Mouse (Mus musculus): ENCODE measurements around the gene Atg16l2. TPM values are rescaled to one million over a fixed set of nuclear protein-coding genes. Genes with fewer than 3 reads are reported as not detected.

The Atg16l2 gene
- total RNA-seq, 2 experiments from 2014 or later = 5.7 to 7.3 TPM

DNA sequence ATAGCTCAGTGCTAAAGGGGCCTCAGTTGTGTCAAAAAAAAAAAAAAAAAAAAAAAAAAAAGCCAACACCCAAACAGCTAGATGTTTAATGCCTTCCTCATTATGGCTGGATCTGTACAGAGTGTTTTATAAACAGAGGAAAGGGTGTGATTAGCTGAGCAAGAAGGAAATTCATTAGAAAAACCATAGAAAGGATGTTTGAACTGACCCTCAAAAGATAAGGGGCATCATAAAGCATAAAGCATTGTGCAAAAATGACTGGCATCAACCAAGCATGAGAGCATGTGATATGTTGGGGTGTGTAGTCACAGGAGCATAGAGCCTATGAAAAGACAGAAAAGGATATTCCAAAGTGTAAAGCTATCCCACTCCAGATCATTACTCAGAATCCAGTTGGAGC is 43.6 kb downstream of the Atg16l2 start:
- intact Hi-C loops (cut with DNase I; ENCODE audit: low total_unique reads) = no loop called here
- DNase-seq = no peak

DNA sequence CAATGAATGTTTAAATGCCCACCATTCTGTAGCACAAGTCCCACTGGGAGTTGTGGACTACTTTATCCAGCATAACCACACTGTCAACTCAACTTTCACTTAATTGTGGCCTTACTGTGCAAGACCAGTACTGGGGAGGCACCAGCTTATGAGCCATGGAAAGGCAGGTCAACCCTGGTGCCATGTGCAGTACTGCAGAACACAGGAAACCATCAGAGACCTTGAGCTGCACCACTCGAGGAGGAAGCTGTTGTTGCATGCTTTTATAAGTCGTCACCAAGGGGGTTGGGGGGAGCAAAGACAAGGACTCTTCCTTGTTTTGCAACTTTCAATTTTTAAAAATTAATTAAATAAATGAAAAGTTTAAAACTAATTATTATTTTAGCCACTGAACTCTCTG is 49.0 kb downstream of the Atg16l2 start:
- intact Hi-C loops (cut with DNase I; ENCODE audit: low total_unique reads) = no loop called here

DNA sequence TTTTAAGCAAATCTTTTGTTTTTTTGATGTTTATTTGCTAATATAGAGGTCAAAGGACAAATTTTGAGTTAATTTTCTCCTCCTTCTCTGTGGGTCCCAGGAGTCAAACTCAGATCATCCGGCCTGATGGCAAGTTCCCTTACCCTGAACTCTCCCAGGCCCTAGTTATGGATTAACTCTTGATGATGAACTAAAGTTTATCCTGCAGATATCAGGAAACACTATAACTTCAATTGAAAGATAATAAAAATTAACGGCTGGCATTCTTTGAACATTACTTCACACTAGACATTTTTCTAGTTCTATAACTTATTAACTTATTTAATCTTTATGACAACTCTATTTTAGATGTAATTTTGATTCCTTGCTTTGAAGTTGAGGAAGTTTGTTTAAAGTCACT is 52.9 kb downstream of the Atg16l2 start:
- intact Hi-C loops (cut with DNase I; ENCODE audit: low total_unique reads) = no loop called here
- no peak for DNase-seq

More for the DNA sequence above, 49.0 kb downstream of the Atg16l2 start:
- no peak for DNase-seq

DNA sequence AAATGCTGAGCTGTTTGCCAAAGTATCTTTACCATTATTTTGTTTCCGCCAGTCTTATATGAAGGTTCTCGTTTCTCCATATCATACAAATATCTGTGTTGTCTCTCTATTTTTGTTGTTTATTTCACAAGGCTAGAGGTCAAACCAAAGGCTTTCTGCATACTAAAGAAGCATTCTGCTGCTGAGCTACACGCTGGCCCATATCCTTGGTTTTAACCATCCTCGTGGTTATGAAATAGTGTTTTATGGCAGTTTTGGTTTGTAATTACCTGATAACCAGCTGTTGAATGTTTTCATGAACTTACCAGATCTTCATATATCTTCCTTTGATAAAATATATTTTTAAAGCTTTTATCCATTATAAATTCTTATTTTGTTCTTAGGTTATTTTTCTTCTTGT is 53.3 kb downstream of the Atg16l2 start:
- intact Hi-C loops (cut with DNase I; ENCODE audit: low total_unique reads) = no loop called here
- DNase-seq = no peak

DNA sequence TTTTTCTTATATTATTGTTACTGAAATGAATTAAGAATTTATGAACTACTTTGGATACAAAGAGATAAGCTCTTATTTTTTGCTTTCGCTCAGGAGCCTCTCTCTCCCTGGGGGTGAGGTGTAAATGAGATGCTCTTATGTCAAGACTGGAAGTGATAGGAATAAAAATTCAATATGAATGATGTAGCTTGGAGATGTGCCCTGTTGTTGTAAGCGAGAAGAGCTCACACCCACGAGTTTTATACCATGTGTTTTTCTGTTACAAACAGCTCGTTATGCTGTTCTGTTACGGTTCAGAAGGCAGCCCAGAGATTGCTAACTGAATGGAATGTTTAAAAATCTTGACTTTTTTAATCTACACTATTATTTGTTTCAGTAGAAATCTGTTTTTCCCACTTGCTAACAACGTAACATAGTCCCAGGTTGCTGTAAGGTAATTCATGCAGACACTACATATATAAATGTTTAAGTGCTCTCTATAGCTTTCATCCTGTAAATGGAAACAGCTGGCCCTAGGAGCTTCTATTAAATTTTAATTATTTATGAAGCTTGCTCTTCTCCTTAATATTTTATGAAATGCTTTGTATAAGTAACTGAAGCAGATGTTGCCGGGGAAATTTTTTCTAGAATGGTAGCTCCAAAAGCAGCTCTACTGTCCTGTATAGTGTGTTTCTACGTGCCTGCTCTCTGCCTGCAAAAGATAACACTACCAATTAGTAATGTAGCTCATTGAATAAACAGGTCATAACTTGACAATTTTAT is 65.2 kb downstream of the Atg16l2 start:
- intact Hi-C loops (cut with DNase I; ENCODE audit: low total_unique reads) = no loop called here
- DNase-seq = no peak

DNA sequence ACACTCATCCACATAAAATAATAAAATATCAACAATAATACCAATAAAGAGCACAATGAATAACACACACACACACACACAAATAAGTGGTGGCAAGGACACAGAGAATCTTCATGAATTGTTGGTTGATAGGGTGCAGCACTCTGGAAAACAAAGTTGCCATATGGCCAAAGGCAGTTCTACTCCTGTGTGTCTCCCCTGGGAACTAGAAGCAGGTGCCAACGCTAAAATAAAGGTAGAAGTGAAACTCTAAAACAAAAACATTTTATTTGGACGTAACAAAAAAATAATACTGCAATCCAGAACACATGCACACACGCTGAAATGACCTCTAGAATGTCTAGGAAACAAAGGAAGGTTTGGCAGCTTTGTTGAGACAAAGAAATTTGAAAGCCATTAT is 69.3 kb downstream of the Atg16l2 start:
- intact Hi-C loops (cut with DNase I; ENCODE audit: low total_unique reads) = no loop called here
- DNase-seq = no peak

DNA sequence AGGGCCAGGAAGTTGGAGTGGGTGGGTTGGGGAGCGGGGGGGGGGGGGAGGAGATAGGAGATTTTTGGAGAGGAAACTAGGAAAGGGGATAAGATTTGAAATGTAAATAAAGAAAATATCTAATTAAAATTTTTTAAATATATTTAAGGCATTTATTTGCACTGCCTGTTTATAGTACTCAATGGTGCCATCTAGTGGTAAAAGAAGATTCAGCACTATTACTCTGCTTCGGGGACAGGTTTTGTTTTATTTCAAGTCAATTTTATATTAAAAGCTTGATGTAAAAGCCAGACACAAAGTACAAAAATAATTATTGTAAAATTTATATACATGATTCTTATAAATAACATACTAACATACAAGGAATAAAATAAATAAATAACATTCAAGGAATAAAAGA is 70.6 kb downstream of the Atg16l2 start:
- intact Hi-C loops (cut with DNase I; ENCODE audit: low total_unique reads) = loop anchor here (2.0 kb wide), 1 partner anchor 171 kb away; no protein-coding TSS in a partner anchor
- DNase-seq = no peak

DNA sequence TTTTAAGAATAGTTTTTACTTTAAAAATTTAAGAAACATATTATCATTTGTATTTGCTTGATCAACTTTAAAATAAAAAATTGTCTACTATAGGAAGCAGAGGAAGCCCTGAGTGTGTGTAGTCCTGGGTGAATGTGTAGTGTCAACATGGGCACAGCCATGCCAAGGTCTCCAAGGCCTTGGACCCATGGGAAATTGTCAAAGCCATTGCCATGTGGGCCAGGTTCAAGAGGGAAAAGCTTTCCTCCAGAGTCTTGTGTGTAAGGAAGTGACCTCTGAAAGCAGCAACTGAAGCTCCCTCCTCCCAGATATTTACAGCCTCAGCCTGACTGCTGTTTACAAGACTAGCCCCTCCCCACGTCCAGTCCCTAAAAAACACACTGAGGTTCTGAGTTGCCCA is 72.7 kb downstream of the Atg16l2 start:
- intact Hi-C loops (cut with DNase I; ENCODE audit: low total_unique reads) = loop anchor here (5.0 kb wide), 1 partner anchor 122 kb away; no protein-coding TSS in a partner anchor
- no peak for DNase-seq

DNA sequence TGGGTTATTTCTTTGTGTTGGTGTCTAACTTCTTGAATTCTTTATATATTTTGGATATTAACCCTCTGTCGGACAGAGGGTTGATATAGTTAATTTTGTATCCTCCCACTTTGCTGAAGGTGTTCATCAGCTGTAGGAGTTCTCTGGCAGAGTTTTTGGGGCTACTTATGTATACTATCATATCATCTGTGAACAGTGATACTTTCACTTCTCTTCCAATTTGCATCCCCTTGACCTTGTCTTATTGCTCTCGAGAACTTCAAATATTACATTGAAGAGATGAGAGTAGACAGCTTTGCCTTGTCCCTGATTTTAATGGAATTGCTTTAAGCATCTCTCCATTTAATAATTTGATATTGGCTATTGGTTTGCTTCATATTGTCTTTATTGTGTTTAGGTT is 78.5 kb downstream of the Atg16l2 start:
- intact Hi-C loops (cut with DNase I; ENCODE audit: low total_unique reads) = no loop called here
- DNase-seq = no peak

DNA sequence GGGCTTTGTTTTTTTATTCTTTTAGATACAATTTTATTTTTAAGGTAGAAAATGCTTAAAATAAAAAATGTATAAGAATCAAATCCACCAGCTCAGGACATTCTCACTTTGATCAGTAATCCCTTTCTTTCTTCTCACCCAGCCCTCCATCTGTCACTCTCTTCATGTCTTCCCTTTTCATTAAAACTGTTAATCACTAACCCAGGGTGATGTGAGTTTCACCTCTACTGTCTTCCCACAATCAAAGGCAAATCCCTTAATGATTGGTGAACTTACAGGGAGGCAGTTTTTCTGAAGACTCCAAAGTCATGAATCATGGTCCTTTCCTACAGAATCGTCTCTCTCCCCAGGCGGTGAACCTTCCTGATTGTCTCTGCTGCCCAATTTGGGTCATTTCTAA is 85.3 kb downstream of the Atg16l2 start:
- DNase-seq = no peak
- intact Hi-C loops (cut with DNase I; ENCODE audit: low total_unique reads) = no loop called here

DNA sequence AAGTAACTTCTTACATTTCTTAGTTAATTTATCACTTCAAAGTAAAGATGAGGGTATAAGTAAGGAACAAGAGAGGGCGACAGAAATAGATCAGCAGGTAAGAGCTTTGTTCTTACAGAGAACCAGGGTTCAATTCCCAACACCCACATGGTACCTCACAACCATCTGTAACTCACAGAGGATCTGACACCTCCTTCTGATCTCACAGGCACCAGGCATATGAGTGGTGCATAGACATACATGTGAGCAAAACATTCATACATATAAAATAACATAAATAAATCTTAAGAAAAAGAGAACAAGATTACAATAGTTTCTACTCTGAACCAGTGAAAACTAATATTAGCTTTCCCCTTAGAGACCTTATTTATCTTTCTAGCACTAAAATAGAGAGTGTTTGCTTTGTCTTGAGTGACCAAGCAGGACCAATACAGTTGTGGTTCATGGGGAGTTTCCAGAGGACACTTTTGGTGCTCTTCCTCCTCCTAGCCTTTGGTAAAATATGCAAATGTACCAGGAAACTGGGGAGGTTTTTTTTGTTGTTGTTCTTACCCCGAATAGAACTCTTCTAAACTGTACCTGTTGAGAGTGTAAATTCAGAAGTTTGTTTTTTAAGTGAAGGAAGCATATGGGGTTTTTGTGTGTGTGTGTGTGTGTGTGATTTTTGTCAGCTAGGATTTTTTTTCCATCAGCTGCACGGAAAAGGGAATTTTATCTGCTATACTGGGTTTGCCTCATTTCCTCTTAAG is 88.4 kb downstream of the Atg16l2 start:
- no peak for DNase-seq
- intact Hi-C loops (cut with DNase I; ENCODE audit: low total_unique reads) = no loop called here

Other genes with a start within 250 kb of the Atg16l2 start
- 1 to 10 TPM; 8.8 to 9.3 TPM for gene Fchsd2, start 209.4 kb downstream of the Atg16l2 start, total RNA-seq (2021)
- 10 to 100 TPM; 19.1 to 19.9 TPM for gene Stard10, start 14.8 kb upstream of the Atg16l2 start, total RNA-seq (2021)
- gene Arap1, start 45.8 kb upstream of the Atg16l2 start, total RNA-seq (2021) = 10 to 100 TPM; 19.5 to 21.0 TPM
- 1 to 10 TPM; 2.3 to 6.4 TPM for gene Gm45837, start 108.6 kb upstream of the Atg16l2 start, total RNA-seq (2021)
- gene Pde2a, start 119.4 kb upstream of the Atg16l2 start, total RNA-seq (2021) = 10 to 100 TPM; 35.1 to 37.3 TPM

Data from gastrocnemius, postnatal 14 days (tissue).